8 mouse cellular contexts compared by ENCODE assay signal in genomic region chr4:117914591-117915442, GRCm38 (mm10). TPM values are rescaled to one million over a fixed set of nuclear protein-coding genes. Genes with fewer than 3 reads are reported as not detected.
DNase-seq lines count a peak whose midpoint lies in the region; ATAC-seq lines count a peak whose summit lies in the region.

Gene Ipo13, minus strand, starts transcription at chr4:117914999.

- peaks cover 13% of the 10 kb centered on the region for H3K36me3 ChIP-seq in hindbrain, embryonic 15.5 days

- H3K4me1 ChIP-seq in hindbrain, embryonic 15.5 days (replicated peaks), result peaks cover 54% of the 10 kb centered on the region

- no peaks in the 10 kb centered on the region for H3K27me3 ChIP-seq in hindbrain, embryonic 15.5 days

- DNase-seq in R1 (ENCODE audit: low read depth, low spot score), result peak; percentile 96
- peak; percentile 93 to 96 for DNase-seq in cerebellum, postnatal 25 days
- peak; percentile 94 to 95 for DNase-seq in frontal cortex, postnatal 36 days (ENCODE audit: low spot score in 2 of 2)
- peak; percentile 85 for DNase-seq in left cerebral cortex, adult 11 months (ENCODE audit: low spot score)
- peak; percentile 92 to 93 for DNase-seq in lung, postnatal 4 days
- peak; percentile 85 for DNase-seq in retina, postnatal 7 days (ENCODE audit: low read depth, low spot score)
- DNase-seq in urinary bladder, adult 2 months (ENCODE audit: low spot score), result peak; percentile 96

- ATAC-seq in hindbrain, embryonic 15.5 days (ENCODE audit: low FRiP score, low read depth), result peak; percentile 95

- H3K9ac ChIP-seq in hindbrain, embryonic 15.5 days, result peak within 1 kb of the TSS; percentile 87

- H3K4me2 ChIP-seq in hindbrain, embryonic 15.5 days, result peak within 1 kb of the TSS; percentile 97

- H3K27ac ChIP-seq in hindbrain, embryonic 15.5 days (replicated peaks), result peak within 1 kb of the TSS; percentile 89

- under 1% methylated on average over 48 of the region's 61 CpGs for WGBS in hindbrain, embryonic 15.5 days

- peak within 1 kb of the TSS; percentile 72 for H3K4me3 ChIP-seq in hindbrain, embryonic 15.5 days

- no peaks in the 10 kb centered on the region for H3K9me3 ChIP-seq in hindbrain, embryonic 15.5 days

RNA-seq across cellular contexts. Expression of gene Ipo13, which starts in this region (rescaled TPM):
- 62.3 and 68.8 TPM in 2 replicates for polyA plus RNA-seq in hindbrain, embryonic 15.5 days (2015; fragmentation: Nextera tagmentation; extraction: Ambion mirVana)
- polyA plus RNA-seq in urinary bladder, adult 2 months (2012; rRNA removed), result 40.0 and 40.5 TPM in 2 replicates

Comparison
In these comparisons a context has a peak if more than half of its experiments do, and no peak if none do; other contexts are left out.
1. Peak in every context shown above with its lines: DNase-seq, ATAC-seq, H3K4me3 ChIP-seq and H3K27ac ChIP-seq.